Mouse (Mus musculus) ES-CJ7 (cell line): ENCODE results near the gene Arrb1.

Source experiments
- DNase-seq: peaks from one replicate; pipeline ENCODE4 v3.0.0; 2011; ENCODE audit warnings: low read depth, low spot score

Gene Arrb1

GRCm38 (mm10) chr7:99627366-99627765 lies 92.1 kb downstream of the Arrb1 start:
- DNase-seq: no peak

- DNase-seq: peak; percentile 25
These were observed 97.0 kb downstream of the Arrb1 start for GRCm38 (mm10) chr7:99632286-99632685.

- no peak for DNase-seq
These were observed 98.8 kb downstream of the Arrb1 start for GRCm38 (mm10) chr7:99633966-99634665.

- no peak for DNase-seq
These were observed 106.0 kb downstream of the Arrb1 start for GRCm38 (mm10) chr7:99641245-99641644.

GRCm38 (mm10) chr7:99642078-99642477 lies 106.8 kb downstream of the Arrb1 start:
- no peak for DNase-seq

- no peak for DNase-seq
These were observed 109.4 kb downstream of the Arrb1 start for GRCm38 (mm10) chr7:99644701-99645100.

GRCm38 (mm10) chr7:99648623-99649022 lies 113.4 kb downstream of the Arrb1 start:
- DNase-seq: peak; percentile 48

GRCm38 (mm10) chr7:99649585-99649984 lies 114.3 kb downstream of the Arrb1 start:
- DNase-seq: no peak

- DNase-seq: no peak
These were observed 119.0 kb downstream of the Arrb1 start for GRCm38 (mm10) chr7:99654244-99654643.
